Mouse (Mus musculus) left cerebral cortex, adult 2 months (tissue): ENCODE data around the gene Gm5592. TPM values are rescaled to one million over a fixed set of nuclear protein-coding genes. Genes with fewer than 3 reads are reported as not detected.
"Not testable (repeated sequence)": the region's sequence is repeated elsewhere in the genome, so short reads cannot be mapped to it uniquely, and the experiment has no call there.

ENCODE experiments used
- DNase-seq, 2 experiments: peaks; one replicate each; pipeline ENCODE4 v3.0.0; 2021 to 2022; ENCODE audit warnings: low spot score in 2 of 2, mixed read lengths in 1 of 2; ENCODE audit errors: extremely low spot score in 1 of 2
- H3K27ac ChIP-seq: fragments of 200-600 bp; 2 replicates; pipeline ENCODE4 v1.8.1; 2022
- H3K4me3 ChIP-seq: fragments of 200-600 bp; 2 replicates; pipeline ENCODE4 v1.8.1; 2022
- CTCF ChIP-seq: fragments of 200-600 bp; IDR thresholded peaks from 2 replicates; pipeline ENCODE4 v1.8.1; 2022; ENCODE audit warnings: antibody characterized with exemption, mild to moderate bottlenecking, moderate library complexity
- intact Hi-C: fragments of 180-260 bp; cut with DNase I; formaldehyde crosslinking; loops from one replicate; pipeline ENCODE4 v1.15.1; 2025
- long read RNA-seq, 2 experiments: library from polyadenylated mRNA; stranded (forward); transcript quantifications; one replicate each; pipeline ENCODE4 v2.0.0; 2021; ENCODE audit warnings: borderline mapping rate in 2 of 2
- total RNA-seq, 2 experiments: library from RNA; stranded (reverse); gene quantifications; 2 replicates each; pipeline ENCODE4 v1.2.3; 2021

The Gm5592 gene
- total RNA-seq: not detected
- long read RNA-seq, experiment 1: 0 reads
- long read RNA-seq, experiment 2: 0 reads

DNA sequence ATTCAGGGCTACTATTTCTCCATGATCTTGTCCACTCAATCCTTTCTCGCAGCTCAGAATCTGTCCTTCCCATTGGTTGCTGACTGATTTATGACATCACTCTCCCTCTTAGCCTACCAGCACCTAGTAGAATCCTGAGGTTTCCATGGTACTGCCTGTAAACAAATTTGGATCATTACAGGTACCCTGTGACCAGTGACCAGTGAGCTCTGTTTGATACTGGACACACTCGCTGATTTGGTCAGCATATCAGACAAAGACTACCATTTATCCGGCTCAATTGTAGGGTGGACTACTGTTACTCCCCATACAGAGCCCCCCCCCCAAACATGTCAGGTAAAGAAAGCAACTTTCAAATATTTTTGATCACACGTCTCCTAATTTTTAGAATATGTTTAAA is at the start of gene Gm5592:
Gm5592 (plus strand) TSS at position 301 of the 400 bp plus-strand sequence.
- H3K4me3 ChIP-seq, intact Hi-C loops, DNase-seq: not testable (repeated sequence)

DNA sequence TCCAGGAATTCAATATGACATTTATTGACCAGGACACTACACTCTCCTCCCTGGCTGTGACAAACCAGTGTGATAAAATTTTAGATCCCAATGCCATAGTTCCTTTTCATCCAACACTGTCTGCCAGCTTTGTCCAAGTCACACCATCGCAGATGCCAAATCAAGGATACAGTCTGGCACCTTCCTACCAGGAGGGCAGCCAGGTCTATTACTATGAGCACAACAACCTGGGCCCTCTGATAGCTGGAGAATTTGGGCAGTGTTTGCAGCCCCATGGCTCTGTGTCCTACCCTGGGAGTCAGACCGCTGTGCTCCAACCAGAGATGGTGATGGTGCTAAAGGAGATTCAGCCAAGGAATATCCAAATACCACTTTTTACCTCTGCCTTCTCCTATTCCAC is 2.2 kb downstream of the Gm5592 start:
- intact Hi-C loops, H3K27ac ChIP-seq, DNase-seq, H3K4me3 ChIP-seq: not testable (repeated sequence)

More for the DNA sequence above, at the start of gene Gm5592:
- H3K27ac ChIP-seq: not testable (repeated sequence)

DNA sequence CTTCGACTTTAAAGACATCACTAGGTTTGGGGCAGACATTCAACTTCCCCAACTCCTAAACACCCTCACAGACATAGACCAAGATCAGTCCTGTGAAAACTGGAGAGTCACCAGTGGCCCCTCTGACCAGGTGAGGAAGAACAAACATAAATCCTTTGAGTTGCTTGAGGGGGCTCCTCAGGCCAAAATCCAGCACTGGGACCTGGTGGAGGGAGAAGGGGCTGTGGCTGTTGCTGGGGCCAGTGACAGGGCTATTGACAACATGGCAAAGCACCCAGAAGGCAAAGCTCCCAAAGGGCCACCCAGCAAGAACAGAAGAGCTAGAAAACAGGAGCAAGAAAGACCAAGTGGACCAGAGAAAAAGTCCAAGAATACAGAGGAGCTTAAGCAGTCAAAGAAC is 4.2 kb downstream of the Gm5592 start:
- DNase-seq, H3K27ac ChIP-seq, H3K4me3 ChIP-seq, intact Hi-C loops: not testable (repeated sequence)

DNA sequence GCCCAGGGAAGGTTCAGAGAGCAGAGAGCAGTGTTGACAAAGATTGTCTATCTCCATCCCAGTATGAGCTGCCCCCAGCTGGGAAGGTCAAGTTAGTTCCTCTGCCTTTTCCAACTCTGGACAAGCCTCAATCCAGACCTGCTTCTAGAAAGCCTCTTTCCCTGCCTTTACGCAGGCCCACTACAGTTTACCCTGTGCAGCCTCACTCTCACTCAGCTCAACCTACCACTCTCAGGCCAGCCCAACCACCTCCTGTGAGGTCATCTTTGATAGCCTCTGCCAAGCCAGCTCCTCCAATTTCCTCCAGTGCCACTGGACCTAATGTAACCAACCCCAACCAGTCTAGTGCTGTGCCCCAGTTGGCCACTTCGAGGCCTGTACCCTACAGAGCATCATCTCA is 4.9 kb downstream of the Gm5592 start:
- DNase-seq, H3K27ac ChIP-seq, intact Hi-C loops, H3K4me3 ChIP-seq: not testable (repeated sequence)

DNA sequence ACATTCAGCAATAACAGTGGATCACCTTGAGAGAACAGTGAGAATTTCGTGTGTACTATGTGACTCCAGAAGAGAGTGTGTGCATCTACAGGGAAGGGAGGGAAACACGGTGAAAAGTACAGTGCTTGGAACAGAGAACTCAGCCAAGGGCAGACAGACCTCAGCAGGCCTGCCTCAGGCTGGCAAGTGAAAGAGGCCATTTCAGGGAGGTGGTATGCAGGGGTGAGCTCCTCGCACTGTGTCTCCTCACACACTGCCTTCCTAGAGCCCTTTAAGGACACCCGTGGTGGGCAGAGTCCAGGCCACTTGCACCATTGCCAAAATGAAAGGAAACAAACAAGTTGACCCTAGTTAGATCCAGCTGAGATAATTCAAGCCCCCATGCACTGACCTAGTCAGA is 40.0 kb downstream of the Gm5592 start:
- H3K4me3 ChIP-seq: no peak overlapping the region
- TF ChIP-seq CTCF: no peak
- DNase-seq: no peak
- intact Hi-C loops: loop anchor here (10.0 kb wide), 1 partner anchor 121 kb away; no protein-coding TSS in a partner anchor
- H3K27ac ChIP-seq: no peak overlapping the region

Other genes starting within 250 kb of the Gm5592 start
- gene 4930433I11Rik, start 166.3 kb upstream of the Gm5592 start, total RNA-seq: not detected
- gene Gm4884, start 121.1 kb upstream of the Gm5592 start, total RNA-seq: not detected
- gene AI987944, start 239.5 kb downstream of the Gm5592 start, total RNA-seq: 1 to 10 TPM; 9.5 to 9.6 TPM